Mouse (Mus musculus) kidney, adult 2 months (tissue): ENCODE measurements around the gene Gimap9. TPM values are rescaled to one million over a fixed set of nuclear protein-coding genes. Genes with fewer than 3 reads are reported as not detected.
A peak's percentile ranks its signal among the peaks of the same experiment; 100 is the strongest.

ENCODE experiments used
- DNase-seq: peaks from one replicate; pipeline ENCODE4 v3.0.0; 2021
- H3K27ac ChIP-seq: fragments of 200-500 bp; 2 replicates; pipeline ENCODE4 v1.5.1; 2012; ENCODE audit warnings: low read depth, low read length, control low read depth, inconsistent platforms; ENCODE audit not compliant: insufficient read depth
- H3K27me3 ChIP-seq: fragments of 200-500 bp; replicated peaks from 2 replicates; pipeline ENCODE4 v1.6.1; 2012; ENCODE audit warnings: mild to moderate bottlenecking, moderate library complexity, low read length, inconsistent platforms; ENCODE audit not compliant: control insufficient read depth, insufficient read depth
- H3K36me3 ChIP-seq: fragments of 200-500 bp; 2 replicates; pipeline ENCODE4 v1.6.1; 2012; ENCODE audit warnings: mild to moderate bottlenecking, moderate library complexity, low read length, inconsistent platforms; ENCODE audit not compliant: control insufficient read depth, insufficient read depth
- H3K4me1 ChIP-seq: fragments of 200-500 bp; 2 replicates; pipeline ENCODE4 v1.6.1; 2011; ENCODE audit warnings: low read length; ENCODE audit not compliant: control insufficient read depth, insufficient read depth
- H3K4me3 ChIP-seq: fragments of 200-500 bp; 2 replicates; pipeline ENCODE4 v1.5.1; 2011; ENCODE audit warnings: mild to moderate bottlenecking, low read depth, low read length, control low read depth; ENCODE audit not compliant: insufficient read depth
- CTCF ChIP-seq: fragments of 200-500 bp; conservative IDR thresholded peaks from 2 replicates; pipeline ENCODE4 v1.5.1; 2011; ENCODE audit warnings: low read depth, mild to moderate bottlenecking, control low read depth, low read length, moderate library complexity, mixed read lengths; ENCODE audit not compliant: insufficient read depth, insufficient read length
- POLR2A ChIP-seq: fragments of 200-500 bp; IDR thresholded peaks from one replicate; pipeline ENCODE4 v1.6.1; 2011; ENCODE audit warnings: low read depth, low read length, control low read depth
- WGBS: fragments of 180-500 bp; shearing (Covaris S2); methylation state at CpG from one replicate; pipeline ENCODE4 v1.1.7; 2018; 5-methylcytosine and 5-hydroxymethylcytosine counted together
- polyA plus RNA-seq: library from polyadenylated mRNA; depleted of rRNA; stranded (reverse); fragments of >200 nt; gene quantifications from 2 replicates; pipeline ENCODE4 v1.2.3, GENCODE M21; 2012; rRNA removed

The Gimap9 gene
- polyA plus RNA-seq, 1 experiment = 10.1 TPM

DNA sequence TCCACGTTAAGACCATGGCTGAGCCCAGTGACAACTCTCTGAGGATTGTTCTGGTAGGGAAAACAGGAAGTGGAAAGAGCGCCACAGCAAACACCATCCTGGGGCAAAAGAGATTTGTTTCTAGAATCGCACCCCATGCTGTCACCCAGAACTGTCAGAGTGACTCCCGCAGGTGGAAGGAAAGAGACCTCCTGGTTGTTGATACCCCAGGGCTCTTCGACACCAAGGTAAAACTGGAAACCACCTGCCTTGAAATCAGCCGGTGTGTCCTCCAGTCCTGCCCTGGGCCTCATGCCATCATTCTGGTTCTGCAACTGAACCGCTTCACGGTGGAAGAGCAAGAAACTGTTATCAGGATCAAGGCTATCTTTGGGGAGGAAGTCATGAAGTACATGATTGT, 47.5 kb downstream of the Gimap9 start:
- Histone ChIP-seq H3K36me3 (no peaks in the 10 kb centered on the region), H3K27ac (no peak overlapping the region), H3K4me3 (no peak overlapping the region), H3K4me1 (peaks cover 5% of the 10 kb centered on the region; the same call in 1 of the 2 replicates), H3K27me3 (no peaks in the 10 kb centered on the region)
- no peak for DNase-seq
- WGBS = 81% methylated on average over 8 of the region's 8 CpGs
- TF ChIP-seq POLR2A (no peak), CTCF (no peak)

DNA sequence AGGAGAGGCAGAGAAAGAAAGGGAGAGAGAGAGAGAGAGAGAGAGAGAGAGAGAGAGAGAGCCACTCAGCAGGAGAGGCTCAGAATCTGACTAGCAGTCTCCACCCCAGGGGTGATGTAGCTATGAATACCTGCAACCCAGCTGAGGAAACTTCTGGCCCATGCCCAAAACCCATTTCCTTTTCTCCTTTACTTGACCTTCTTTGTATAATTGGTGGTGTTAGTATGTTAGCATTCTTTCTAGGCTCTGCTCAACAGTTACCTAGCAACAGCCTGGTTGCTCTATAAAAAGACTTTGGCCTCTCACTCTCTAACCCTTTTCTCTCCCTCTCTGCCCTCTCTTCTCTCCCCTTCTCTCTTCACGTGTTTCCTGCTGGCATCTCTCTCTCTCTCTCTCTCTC, 49.5 kb downstream of the Gimap9 start:
- no peaks in the 10 kb centered on the region for H3K27me3 ChIP-seq
- H3K4me1 ChIP-seq = peaks cover 5% of the 10 kb centered on the region; the same call in 1 of the 2 replicates
- 0% methylated on average over 1 of the region's 1 CpGs for WGBS
- H3K27ac ChIP-seq = peak overlapping the region; percentile 89
- no peaks in the 10 kb centered on the region for H3K36me3 ChIP-seq
- peak; percentile 96 for DNase-seq
- no peak overlapping the region for H3K4me3 ChIP-seq
- no peak for TF ChIP-seq CTCF
- TF ChIP-seq POLR2A = no peak

DNA sequence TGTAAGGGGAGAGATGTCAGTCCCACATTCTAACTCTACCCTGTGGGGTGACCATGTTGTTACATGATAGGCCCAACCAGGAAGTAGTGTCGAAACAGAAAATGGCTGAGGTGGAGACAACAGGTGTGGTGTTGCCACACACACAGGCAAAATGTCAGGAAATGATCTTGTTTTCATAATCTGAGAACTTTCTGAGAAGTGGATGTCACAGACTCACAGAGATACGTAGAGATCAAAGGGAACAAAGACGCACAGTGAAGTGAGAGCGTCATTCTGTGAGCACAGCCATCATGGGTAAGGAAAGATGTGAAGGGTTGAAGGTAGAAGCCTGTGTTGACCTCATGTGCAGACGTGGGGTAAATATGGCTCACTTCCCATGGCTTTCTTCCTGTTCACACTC, 51.8 kb downstream of the Gimap9 start:
- Histone ChIP-seq H3K4me3 (no peak overlapping the region), H3K27ac (no peak overlapping the region), H3K36me3 (no peaks in the 10 kb centered on the region), H3K4me1 (peaks cover 5% of the 10 kb centered on the region; the same call in 1 of the 2 replicates), H3K27me3 (no peaks in the 10 kb centered on the region)
- no peak for TF ChIP-seq POLR2A
- no peak for TF ChIP-seq CTCF
- WGBS = 96% methylated on average over 5 of the region's 5 CpGs
- no peak for DNase-seq

Other genes starting within 250 kb of the Gimap9 start
- 67.0 and 80.0 TPM in 2 replicates for gene Zfp467, start 230.3 kb upstream of the Gimap9 start, polyA plus RNA-seq
- 1.5 and 1.9 TPM in 2 replicates for gene Sspo, start 227.9 kb upstream of the Gimap9 start, polyA plus RNA-seq
- 101 and 109 TPM in 2 replicates for gene Atp6v0e2, start 138.5 kb upstream of the Gimap9 start, polyA plus RNA-seq
- gene Lrrc61, start 121.3 kb upstream of the Gimap9 start, polyA plus RNA-seq = 35.3 and 36.5 TPM in 2 replicates
- gene Rarres2, start 103.3 kb upstream of the Gimap9 start, polyA plus RNA-seq = 87.9 and 89.2 TPM in 2 replicates
- not detected in 2 replicates for gene Gm45021, start 86.5 kb upstream of the Gimap9 start, polyA plus RNA-seq
- 49.2 and 73.1 TPM in 2 replicates for gene Repin1, start 82.2 kb upstream of the Gimap9 start, polyA plus RNA-seq
- gene Gm44965, start 82.2 kb upstream of the Gimap9 start, polyA plus RNA-seq = 0.42 and 0.49 TPM in 2 replicates
- 4.3 and 6.1 TPM in 2 replicates for gene Zfp775, start 74.1 kb upstream of the Gimap9 start, polyA plus RNA-seq
- gene AI854703, start 49.4 kb upstream of the Gimap9 start, polyA plus RNA-seq = 30.9 and 37.4 TPM in 2 replicates
- gene Gimap8, start 28.9 kb upstream of the Gimap9 start, polyA plus RNA-seq = 6.1 and 9.1 TPM in 2 replicates
- 27.5 and 44.3 TPM in 2 replicates for gene Gimap4, start 8.4 kb downstream of the Gimap9 start, polyA plus RNA-seq
- gene Gimap6, start 32.1 kb downstream of the Gimap9 start, polyA plus RNA-seq = 14.2 and 24.0 TPM in 2 replicates
- gene Gm28053, start 42.5 kb downstream of the Gimap9 start, polyA plus RNA-seq = not detected in 2 replicates
- gene Gimap7, start 42.5 kb downstream of the Gimap9 start, polyA plus RNA-seq = 0.20 and 0.97 TPM in 2 replicates
- 8.3 and 10.0 TPM in 2 replicates for gene Gimap1, start 62.9 kb downstream of the Gimap9 start, polyA plus RNA-seq
- 16.2 and 19.6 TPM in 2 replicates for gene Gimap5, start 70.1 kb downstream of the Gimap9 start, polyA plus RNA-seq
- gene Gimap3, start 94.7 kb downstream of the Gimap9 start, polyA plus RNA-seq = 3.1 and 10.6 TPM in 2 replicates
- gene Tmem176a, start 164.8 kb downstream of the Gimap9 start, polyA plus RNA-seq = 509 and 544 TPM in 2 replicates
- 1,386 and 1,411 TPM in 2 replicates for gene Tmem176b, start 165.4 kb downstream of the Gimap9 start, polyA plus RNA-seq
- 7.3 and 7.7 TPM in 2 replicates for gene Aoc1, start 196.8 kb downstream of the Gimap9 start, polyA plus RNA-seq